Mouse (Mus musculus): ENCODE results near the gene Ajm1.

- TF ChIP-seq POLR2A (IDR thresholded peaks at IDR 0.05; ENCODE audit: borderline replicate concordance, low read depth, low read length) (no peak), CTCF (IDR thresholded peaks at IDR 0.05; ENCODE audit: low read depth, low read length) (no peak)
Observed at GRCm38 (mm10) chr2:25556296-25556695, 25.3 kb downstream of the Ajm1 start.

Data from bone marrow macrophage, adult 2 months (primary cell).